Mouse (Mus musculus): ENCODE data around the gene Rassf7. TPM values are rescaled to one million over a fixed set of nuclear protein-coding genes. Genes with fewer than 3 reads are reported as not detected.
"Not testable (repeated sequence)": the region's sequence is repeated elsewhere in the genome, so short reads cannot be mapped to it uniquely, and the experiment has no call there.

Gene Rassf7
- polyA plus RNA-seq, 1 experiment from 2014 or later, result 57.2 TPM

- no peak overlapping the region for H3K4me2 ChIP-seq (replicated peaks; ENCODE audit: low read depth, low read length)
- no peak for ATAC-seq (ENCODE audit: insufficient number of reproducible peaks, insufficient read depth, low FRiP score, low read depth)
- peaks cover 41% of the 10 kb centered on the region for H3K36me3 ChIP-seq (ENCODE audit: control insufficient read depth, insufficient read depth, low read length)
- 97% methylated on average over 3 of the region's 3 CpGs for WGBS
- no peak overlapping the region for H3K9ac ChIP-seq (replicated peaks; ENCODE audit: low read depth, low read length)
- no peaks in the 10 kb centered on the region for H3K27me3 ChIP-seq (ENCODE audit: control insufficient read depth, insufficient read depth, low read length)
- peaks cover 9% of the 10 kb centered on the region for H3K4me1 ChIP-seq (ENCODE audit: control insufficient read depth, insufficient read depth, low read length)
- no peak overlapping the region for H3K27ac ChIP-seq (ENCODE audit: low read length)
- H3K4me3 ChIP-seq (ENCODE audit: low read depth, low read length), result no peak overlapping the region
- H3K9me3 ChIP-seq (ENCODE audit: control insufficient read depth, low read depth, low read length), result no peaks in the 10 kb centered on the region
These were observed 15.5 kb downstream of the Rassf7 start for GRCm38 (mm10) chr7:141231111-141231510.

GRCm38 (mm10) chr7:141231551-141231950 lies 15.9 kb downstream of the Rassf7 start:
- 90% methylated on average over 9 of the region's 10 CpGs for WGBS
- Histone ChIP-seq H3K4me1 (ENCODE audit: control insufficient read depth, insufficient read depth, low read length) (peaks cover 9% of the 10 kb centered on the region), H3K4me2 (replicated peaks; ENCODE audit: low read depth, low read length) (no peak overlapping the region), H3K36me3 (ENCODE audit: control insufficient read depth, insufficient read depth, low read length) (peaks cover 43% of the 10 kb centered on the region), H3K9ac (replicated peaks; ENCODE audit: low read depth, low read length) (no peak overlapping the region), H3K27me3 (ENCODE audit: control insufficient read depth, insufficient read depth, low read length) (no peaks in the 10 kb centered on the region), H3K9me3 (ENCODE audit: control insufficient read depth, low read depth, low read length) (no peaks in the 10 kb centered on the region), H3K4me3 (ENCODE audit: low read depth, low read length) (no peak overlapping the region), H3K27ac (ENCODE audit: low read length) (no peak overlapping the region)
- no peak for ATAC-seq (ENCODE audit: insufficient number of reproducible peaks, insufficient read depth, low FRiP score, low read depth)

GRCm38 (mm10) chr7:141250486-141250885 lies 34.8 kb downstream of the Rassf7 start:
- H3K9ac ChIP-seq (replicated peaks; ENCODE audit: low read depth, low read length); H3K4me3 ChIP-seq (ENCODE audit: low read depth, low read length); H3K27ac ChIP-seq (ENCODE audit: low read length); H3K4me1 ChIP-seq (ENCODE audit: control insufficient read depth, insufficient read depth, low read length); H3K4me2 ChIP-seq (replicated peaks; ENCODE audit: low read depth, low read length); H3K9me3 ChIP-seq (ENCODE audit: control insufficient read depth, low read depth, low read length); ATAC-seq (ENCODE audit: insufficient number of reproducible peaks, insufficient read depth, low FRiP score, low read depth); H3K27me3 ChIP-seq (ENCODE audit: control insufficient read depth, insufficient read depth, low read length): not testable (repeated sequence)
- peaks cover 76% of the 10 kb centered on the region for H3K36me3 ChIP-seq (ENCODE audit: control insufficient read depth, insufficient read depth, low read length)
- 89% methylated on average over 4 of the region's 4 CpGs for WGBS

- H3K4me3 ChIP-seq (ENCODE audit: low read depth, low read length), result no peak overlapping the region
- no peak overlapping the region for H3K4me2 ChIP-seq (replicated peaks; ENCODE audit: low read depth, low read length)
- H3K9ac ChIP-seq (replicated peaks; ENCODE audit: low read depth, low read length), result no peak overlapping the region
- H3K27ac ChIP-seq (ENCODE audit: low read length), result no peak overlapping the region
- WGBS, result 94% methylated on average over 10 of the region's 10 CpGs
- no peaks in the 10 kb centered on the region for H3K27me3 ChIP-seq (ENCODE audit: control insufficient read depth, insufficient read depth, low read length)
- no peak for ATAC-seq (ENCODE audit: insufficient number of reproducible peaks, insufficient read depth, low FRiP score, low read depth)
- no peaks in the 10 kb centered on the region for H3K4me1 ChIP-seq (ENCODE audit: control insufficient read depth, insufficient read depth, low read length)
- peaks cover 86% of the 10 kb centered on the region for H3K36me3 ChIP-seq (ENCODE audit: control insufficient read depth, insufficient read depth, low read length)
- H3K9me3 ChIP-seq (ENCODE audit: control insufficient read depth, low read depth, low read length), result no peaks in the 10 kb centered on the region
These were observed 40.5 kb downstream of the Rassf7 start for GRCm38 (mm10) chr7:141256159-141256558.

- Histone ChIP-seq H3K9me3 (ENCODE audit: control insufficient read depth, low read depth, low read length) (no peaks in the 10 kb centered on the region), H3K4me1 (ENCODE audit: control insufficient read depth, insufficient read depth, low read length) (0 out of 2 replicates have a peak, but pooled peaks cover 2% of the 10 kb centered on the region), H3K27me3 (ENCODE audit: control insufficient read depth, insufficient read depth, low read length) (no peaks in the 10 kb centered on the region), H3K9ac (replicated peaks; ENCODE audit: low read depth, low read length) (no peak overlapping the region), H3K4me3 (ENCODE audit: low read depth, low read length) (no peak overlapping the region), H3K27ac (ENCODE audit: low read length) (no peak overlapping the region), H3K4me2 (replicated peaks; ENCODE audit: low read depth, low read length) (no peak overlapping the region), H3K36me3 (ENCODE audit: control insufficient read depth, insufficient read depth, low read length) (peaks cover 73% of the 10 kb centered on the region)
- 85% methylated on average over 3 of the region's 3 CpGs for WGBS
- no peak for ATAC-seq (ENCODE audit: insufficient number of reproducible peaks, insufficient read depth, low FRiP score, low read depth)
These were observed 45.8 kb downstream of the Rassf7 start for GRCm38 (mm10) chr7:141261480-141261879.

GRCm38 (mm10) chr7:141263640-141264039 lies 48.0 kb downstream of the Rassf7 start:
- 90% methylated on average over 13 of the region's 13 CpGs for WGBS
- H3K27ac ChIP-seq (ENCODE audit: low read length), result no peak overlapping the region
- H3K9ac ChIP-seq (replicated peaks; ENCODE audit: low read depth, low read length), result no peak overlapping the region
- H3K4me2 ChIP-seq (replicated peaks; ENCODE audit: low read depth, low read length), result no peak overlapping the region
- 0 out of 2 replicates have a peak, but pooled peaks cover 2% of the 10 kb centered on the region for H3K4me1 ChIP-seq (ENCODE audit: control insufficient read depth, insufficient read depth, low read length)
- H3K36me3 ChIP-seq (ENCODE audit: control insufficient read depth, insufficient read depth, low read length), result peaks cover 52% of the 10 kb centered on the region
- no peak for ATAC-seq (ENCODE audit: insufficient number of reproducible peaks, insufficient read depth, low FRiP score, low read depth)
- H3K27me3 ChIP-seq (ENCODE audit: control insufficient read depth, insufficient read depth, low read length), result no peaks in the 10 kb centered on the region
- H3K9me3 ChIP-seq (ENCODE audit: control insufficient read depth, low read depth, low read length), result no peaks in the 10 kb centered on the region
- H3K4me3 ChIP-seq (ENCODE audit: low read depth, low read length), result no peak overlapping the region

GRCm38 (mm10) chr7:141264041-141264700 lies 48.5 kb downstream of the Rassf7 start:
- H3K36me3 ChIP-seq (ENCODE audit: control insufficient read depth, insufficient read depth, low read length), result peaks cover 46% of the 10 kb centered on the region
- 0 out of 2 replicates have a peak, but pooled peaks cover 2% of the 10 kb centered on the region for H3K4me1 ChIP-seq (ENCODE audit: control insufficient read depth, insufficient read depth, low read length)

GRCm38 (mm10) chr7:141264761-141265410 lies 49.2 kb downstream of the Rassf7 start:
- Histone ChIP-seq H3K4me2 (replicated peaks; ENCODE audit: low read depth, low read length) (peak overlapping the region; percentile 78; the same call in 1 of the 2 replicates), H3K4me3 (ENCODE audit: low read depth, low read length) (no peak overlapping the region), H3K4me1 (ENCODE audit: control insufficient read depth, insufficient read depth, low read length) (0 out of 2 replicates have a peak, but pooled peaks cover 2% of the 10 kb centered on the region), H3K9me3 (ENCODE audit: control insufficient read depth, low read depth, low read length) (no peaks in the 10 kb centered on the region), H3K9ac (replicated peaks; ENCODE audit: low read depth, low read length) (no peak overlapping the region), H3K27me3 (ENCODE audit: control insufficient read depth, insufficient read depth, low read length) (no peaks in the 10 kb centered on the region), H3K36me3 (ENCODE audit: control insufficient read depth, insufficient read depth, low read length) (peaks cover 40% of the 10 kb centered on the region), H3K27ac (ENCODE audit: low read length) (no peak overlapping the region)
- 34% methylated on average over 12 of the region's 12 CpGs for WGBS
- peak; percentile 24; the same call in 1 of the 2 replicates for ATAC-seq (ENCODE audit: insufficient number of reproducible peaks, insufficient read depth, low FRiP score, low read depth)

More at GRCm38 (mm10) chr7:141264041-141264700, 48.5 kb downstream of the Rassf7 start:
- no peaks in the 10 kb centered on the region for H3K9me3 ChIP-seq (ENCODE audit: control insufficient read depth, low read depth, low read length)
- no peaks in the 10 kb centered on the region for H3K27me3 ChIP-seq (ENCODE audit: control insufficient read depth, insufficient read depth, low read length)
- H3K27ac ChIP-seq (ENCODE audit: low read length), result no peak overlapping the region
- WGBS, result 71% methylated on average over 11 of the region's 11 CpGs
- H3K4me3 ChIP-seq (ENCODE audit: low read depth, low read length), result no peak overlapping the region
- no peak for ATAC-seq (ENCODE audit: insufficient number of reproducible peaks, insufficient read depth, low FRiP score, low read depth)
- no peak overlapping the region for H3K4me2 ChIP-seq (replicated peaks; ENCODE audit: low read depth, low read length)
- no peak overlapping the region for H3K9ac ChIP-seq (replicated peaks; ENCODE audit: low read depth, low read length)
